Mouse (Mus musculus) cerebellum, adult 2 months (tissue): ENCODE results near the gene Hs1bp3.

ENCODE experiments used
- CTCF ChIP-seq: fragments of 200-500 bp; IDR thresholded peaks from 2 replicates; pipeline ENCODE4 v1.5.1; 2011; ENCODE audit warnings: low read depth, mild to moderate bottlenecking, control low read depth, low read length, moderate library complexity, borderline replicate concordance; ENCODE audit not compliant: insufficient read depth
- POLR2A ChIP-seq: fragments of 200-500 bp; IDR thresholded peaks from 2 replicates; pipeline ENCODE4 v1.6.1; 2011; ENCODE audit warnings: low read length, control low read depth, borderline replicate concordance; ENCODE audit not compliant: insufficient read depth

DNA sequence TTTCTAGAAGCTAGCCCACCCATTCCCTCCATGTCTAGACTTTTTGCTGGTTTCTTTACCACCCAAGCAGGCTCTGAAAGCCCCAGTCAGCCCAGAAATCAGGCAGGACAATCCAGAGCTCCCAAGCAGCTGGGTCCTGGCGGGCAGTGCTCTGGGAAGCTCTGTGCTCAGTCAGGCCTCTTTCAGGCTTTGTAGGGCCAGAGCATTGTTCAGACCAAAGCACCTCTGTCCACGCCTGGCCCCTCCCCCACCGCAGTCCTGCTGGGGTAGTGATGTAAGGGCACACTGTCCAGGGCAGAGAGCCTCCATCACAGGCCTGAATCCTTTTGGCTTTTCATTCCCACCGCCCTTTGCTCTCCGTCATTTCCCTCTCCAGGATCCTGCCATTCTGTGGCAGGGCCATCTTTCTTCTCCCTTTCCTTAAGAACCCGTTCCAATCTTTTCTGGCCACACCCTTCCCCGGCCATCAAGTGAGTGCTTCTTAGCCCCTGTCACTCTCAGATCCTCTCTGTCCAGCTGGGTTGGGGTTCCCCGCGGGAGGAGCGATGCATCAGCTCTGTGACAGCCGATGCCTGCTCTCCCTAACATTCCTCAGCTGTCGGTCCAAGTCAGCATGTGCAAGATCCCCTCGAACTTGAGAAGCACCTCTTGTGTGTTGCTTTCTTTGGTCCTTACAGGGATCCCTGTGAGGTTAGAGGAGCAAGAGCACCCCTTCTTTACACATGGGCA lies 26.5 kb downstream of the Hs1bp3 start:
- no peak for TF ChIP-seq CTCF
- TF ChIP-seq POLR2A: no peak
